ENCODE assay signal across 8 mouse cellular contexts in genomic region chrX:73672879-73673618, GRCm38 (mm10). TPM values are rescaled to one million over a fixed set of nuclear protein-coding genes. Genes with fewer than 3 reads are reported as not detected.
A peak's percentile ranks its signal among the peaks of the same experiment; 100 is the strongest.
DNase-seq lines count a peak whose midpoint lies in the region; ATAC-seq and TF ChIP-seq lines count a peak whose summit lies in the region.

TSS of gene Slc6a8 (plus strand) at chrX:73673150.

- TF ChIP-seq CTCF in cerebellum, adult 2 months (IDR thresholded peaks at IDR 0.05; ENCODE audit: borderline replicate concordance, insufficient read depth, low read depth, low read length): no peak

- no peaks in the 10 kb centered on the region for H3K27me3 ChIP-seq in cerebellum, adult 2 months (ENCODE audit: control insufficient read depth, insufficient read depth, low read length)
- no peaks in the 10 kb centered on the region for H3K27me3 ChIP-seq in hindbrain, embryonic 12.5 days

- peak; percentile 87 for TF ChIP-seq POLR2A in cerebellum, adult 2 months (IDR thresholded peaks at IDR 0.05; ENCODE audit: borderline replicate concordance, insufficient read depth, low read length)

- H3K9ac ChIP-seq in hindbrain, embryonic 12.5 days: peak within 1 kb of the TSS; percentile 78

- ATAC-seq in hindbrain, embryonic 12.5 days (ENCODE audit: low FRiP score): peak; percentile 73

- peak; percentile 79 for DNase-seq in Muller cell, postnatal 12 days (ENCODE audit: inconsistent ontology term)
- peak; percentile 79 to 80 for DNase-seq in cerebellum, adult 2 months
- peak in 1 of 2 experiments; percentile 62 for DNase-seq in frontal cortex, adult 2 months (ENCODE audit: extremely low spot score in 1 of 2, low spot score in 1 of 2)
- peak; percentile 36 to 61 for DNase-seq in layer of hippocampus, postnatal 14 days (ENCODE audit: low spot score in 2 of 2)
- peak; percentile 81 for DNase-seq in lung, postnatal 10 days
- peak; percentile 56 for DNase-seq in right cerebral cortex, postnatal 25 days
- DNase-seq in spleen, postnatal 14 days (ENCODE audit: low spot score in 2 of 2): no peak

- H3K9me3 ChIP-seq in hindbrain, embryonic 12.5 days (replicated peaks): no peaks in the 10 kb centered on the region

- H3K4me3 ChIP-seq in cerebellum, adult 2 months (replicated peaks; ENCODE audit: insufficient read depth, low read depth, low read length): peak within 1 kb of the TSS; percentile 82
- H3K4me3 ChIP-seq in hindbrain, embryonic 12.5 days: peak within 1 kb of the TSS; percentile 63

- 9% methylated on average over 35 of the region's 72 CpGs for WGBS in cerebellum, adult 2 months
- 10% methylated on average over 41 of the region's 72 CpGs for WGBS in hindbrain, embryonic 12.5 days

- peak within 1 kb of the TSS; percentile 96 for H3K27ac ChIP-seq in cerebellum, adult 2 months (ENCODE audit: insufficient read depth, low read length)
- H3K27ac ChIP-seq in hindbrain, embryonic 12.5 days: peak within 1 kb of the TSS; percentile 48

- H3K4me1 ChIP-seq in cerebellum, adult 2 months (ENCODE audit: control insufficient read depth, insufficient read depth, low read length): peaks cover 5% of the 10 kb centered on the region
- H3K4me1 ChIP-seq in hindbrain, embryonic 12.5 days: peaks cover 17% of the 10 kb centered on the region

- peaks cover 9% of the 10 kb centered on the region for H3K36me3 ChIP-seq in hindbrain, embryonic 12.5 days

- H3K4me2 ChIP-seq in hindbrain, embryonic 12.5 days (replicated peaks): peak within 1 kb of the TSS; percentile 66

RNA-seq across cellular contexts. Expression of gene Slc6a8, which starts in this region (rescaled TPM):
- polyA plus RNA-seq in cerebellum, adult 2 months (2012; rRNA removed): 165 and 166 TPM in 2 replicates
- 116 TPM in 2 replicates for polyA plus RNA-seq in frontal cortex, adult 2 months (2012; rRNA removed)
- polyA plus RNA-seq in hindbrain, embryonic 12.5 days (2016; fragmentation: Nextera tagmentation; extraction: Ambion mirVana): 6.6 and 7.7 TPM in 2 replicates
- total RNA-seq in layer of hippocampus, postnatal 14 days (2021): 100 to 1,000 TPM in 1 of 2 experiments, 10 to 100 TPM in 1; 93.6 to 111 TPM

Comparison
In these comparisons a context has a peak if more than half of its experiments do, and no peak if none do; other contexts are left out.
1. RNA of gene Slc6a8 (polyA plus RNA-seq): 165 to 166 TPM in cerebellum, adult 2 months and 116 TPM in frontal cortex, adult 2 months; 6.6 to 7.7 TPM in hindbrain, embryonic 12.5 days; every median in the first group is over 10 times any median in the second.
2. DNase-seq: peak in Muller cell, postnatal 12 days (single experiment), cerebellum, adult 2 months (2 of 2), layer of hippocampus, postnatal 14 days (2 of 2), lung, postnatal 10 days (single experiment) and right cerebral cortex, postnatal 25 days (single experiment); none in spleen, postnatal 14 days (0 of 2).